Mouse (Mus musculus) G1E-ER4 (cell line): ENCODE measurements around the gene Gtf2a2. TPM values are rescaled to one million over a fixed set of nuclear protein-coding genes. Genes with fewer than 3 reads are reported as not detected.

Source experiments
- GATA1 ChIP-seq: IDR thresholded peaks from one replicate; pipeline ENCODE4 v1.8.0; 2012; ENCODE audit warnings: low read length, inconsistent platforms
- polyA plus RNA-seq: library from polyadenylated mRNA; stranded (reverse); fragments of >175 nt; gene quantifications from 2 replicates; pipeline ENCODE4 v1.2.3, GENCODE M21; 2012

Gene Gtf2a2
- polyA plus RNA-seq, 1 experiment, result 137 TPM

GRCm38 (mm10) chr9:70009754-70010304, 2.5 kb upstream of the Gtf2a2 start:
- no peak for TF ChIP-seq GATA1

- TF ChIP-seq GATA1, result no peak
Observed at GRCm38 (mm10) chr9:70010781-70011473, 1.4 kb upstream of the Gtf2a2 start.

GRCm38 (mm10) chr9:70011537-70012407, 578 bp upstream of the Gtf2a2 start:
- no peak for TF ChIP-seq GATA1

GRCm38 (mm10) chr9:70015632-70016031, 3.3 kb downstream of the Gtf2a2 start:
- TF ChIP-seq GATA1, result no peak

GRCm38 (mm10) chr9:70018879-70019278, 6.5 kb downstream of the Gtf2a2 start:
- no peak for TF ChIP-seq GATA1

- TF ChIP-seq GATA1, result no peak
Observed at GRCm38 (mm10) chr9:70021610-70022009, 9.3 kb downstream of the Gtf2a2 start.

GRCm38 (mm10) chr9:70022083-70022482, 9.7 kb downstream of the Gtf2a2 start:
- TF ChIP-seq GATA1, result no peak

- TF ChIP-seq GATA1, result no peak
Observed at GRCm38 (mm10) chr9:70024648-70025047, 12.3 kb downstream of the Gtf2a2 start.

GRCm38 (mm10) chr9:70025365-70026012, 13.1 kb downstream of the Gtf2a2 start:
- TF ChIP-seq GATA1, result no peak

- TF ChIP-seq GATA1, result no peak
Observed at GRCm38 (mm10) chr9:70032167-70032566, 19.8 kb downstream of the Gtf2a2 start.

- no peak for TF ChIP-seq GATA1
Observed at GRCm38 (mm10) chr9:70033056-70033455, 20.7 kb downstream of the Gtf2a2 start.

- TF ChIP-seq GATA1, result no peak
Observed at GRCm38 (mm10) chr9:70034702-70035101, 22.4 kb downstream of the Gtf2a2 start.

- TF ChIP-seq GATA1, result no peak
Observed at GRCm38 (mm10) chr9:70036646-70037045, 24.3 kb downstream of the Gtf2a2 start.

- no peak for TF ChIP-seq GATA1
Observed at GRCm38 (mm10) chr9:70037988-70038387, 25.6 kb downstream of the Gtf2a2 start, which contains the start of gene Gcnt3. TSS of gene Gcnt3 (minus strand) at chr9:70038088.

GRCm38 (mm10) chr9:70039597-70040385, 27.4 kb downstream of the Gtf2a2 start:
- no peak for TF ChIP-seq GATA1
